Mouse (Mus musculus) retina, embryonic 14.5 days (tissue): ENCODE data around the gene Sdhd.
"Not testable (repeated sequence)": the region's sequence is repeated elsewhere in the genome, so short reads cannot be mapped to it uniquely, and the experiment has no call there.

ENCODE experiments used
- DNase-seq: peaks from one replicate; pipeline ENCODE4 v3.0.0-alpha.2; 2015; ENCODE audit warnings: low spot score

The Sdhd gene

GRCm38 (mm10) chr9:50603189-50603997 is at the start of gene Sdhd, which contains the start of gene Timm8b:
TSS of gene Sdhd (minus strand) at chr9:50603812.
TSS of gene Timm8b (plus strand) at chr9:50603910.
- peak; percentile 97 for DNase-seq

GRCm38 (mm10) chr9:50650503-50650902 is 46.9 kb upstream of the Sdhd start:
- DNase-seq = no peak

GRCm38 (mm10) chr9:50646826-50647370 is 43.3 kb upstream of the Sdhd start:
- no peak for DNase-seq

GRCm38 (mm10) chr9:50634270-50634669 is 30.7 kb upstream of the Sdhd start:
- no peak for DNase-seq

- DNase-seq = peak; percentile 34
Observed at GRCm38 (mm10) chr9:50633059-50633458, 29.4 kb upstream of the Sdhd start.

- no peak for DNase-seq
Observed at GRCm38 (mm10) chr9:50632016-50632688, 28.5 kb upstream of the Sdhd start.

GRCm38 (mm10) chr9:50630903-50631302 is 27.3 kb upstream of the Sdhd start:
- not testable (repeated sequence) for DNase-seq

GRCm38 (mm10) chr9:50617794-50618330 is 14.2 kb upstream of the Sdhd start:
- DNase-seq = no peak

GRCm38 (mm10) chr9:50616766-50617603 is 13.4 kb upstream of the Sdhd start, which contains the start of the genes Pih1d2 and Nkapd1:
TSS of gene Pih1d2 (plus strand) at chr9:50617321.
TSS of gene Nkapd1 (minus strand) at chr9:50617464.
- peak; percentile 95 for DNase-seq

- no peak for DNase-seq
Observed at GRCm38 (mm10) chr9:50616161-50616560, 12.5 kb upstream of the Sdhd start.

- DNase-seq = no peak
Observed at GRCm38 (mm10) chr9:50612115-50612514, 8.5 kb upstream of the Sdhd start.

- no peak for DNase-seq
Observed at GRCm38 (mm10) chr9:50604338-50604737, 726 bp upstream of the Sdhd start.

- DNase-seq = no peak
Observed at GRCm38 (mm10) chr9:50603998-50604324, 349 bp upstream of the Sdhd start.

GRCm38 (mm10) chr9:50602055-50602845 is 1.4 kb downstream of the Sdhd start:
- no peak for DNase-seq

- peak; percentile 13 for DNase-seq
Observed at GRCm38 (mm10) chr9:50601536-50601935, 2.1 kb downstream of the Sdhd start.

- no peak for DNase-seq
Observed at GRCm38 (mm10) chr9:50596973-50597372, 6.6 kb downstream of the Sdhd start.

- DNase-seq = no peak
Observed at GRCm38 (mm10) chr9:50594794-50595417, 8.7 kb downstream of the Sdhd start.

- DNase-seq = peak; percentile 55
Observed at GRCm38 (mm10) chr9:50593544-50593943, 10.1 kb downstream of the Sdhd start.

GRCm38 (mm10) chr9:50592955-50593354 is 10.7 kb downstream of the Sdhd start:
- DNase-seq = no peak

GRCm38 (mm10) chr9:50590856-50591518 is 12.6 kb downstream of the Sdhd start:
- DNase-seq = no peak
